Mouse (Mus musculus): ENCODE measurements around the gene Aamdc.

Aamdc gene

DNA sequence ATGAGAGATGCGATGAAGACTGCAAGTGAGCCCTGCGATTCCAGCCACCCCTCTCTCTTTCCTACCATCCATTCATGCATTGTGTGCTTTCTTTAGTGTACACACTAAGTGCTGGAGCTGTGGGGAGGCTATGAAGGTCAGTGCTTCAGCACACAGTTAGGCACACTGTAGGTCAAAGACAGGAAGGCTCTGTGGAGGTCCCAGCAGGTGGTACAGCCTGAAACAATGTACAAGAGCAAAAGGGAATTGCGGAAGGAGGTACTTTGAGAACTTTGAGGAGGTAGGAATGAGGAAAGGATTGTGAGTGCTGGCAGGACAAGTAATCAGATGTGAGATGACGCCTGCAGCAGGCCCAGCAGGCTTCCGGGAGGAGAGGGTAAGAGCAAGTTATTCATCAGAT, 43.8 kb downstream of the Aamdc start:
- ATAC-seq (ENCODE audit: insufficient number of reproducible peaks, low FRiP score, low TSS enrichment), result no peak

GRCm38 (mm10) chr7:97519935-97520334, 59.4 kb downstream of the Aamdc start:
- ATAC-seq (ENCODE audit: insufficient number of reproducible peaks, low FRiP score, low TSS enrichment), result no peak

DNA sequence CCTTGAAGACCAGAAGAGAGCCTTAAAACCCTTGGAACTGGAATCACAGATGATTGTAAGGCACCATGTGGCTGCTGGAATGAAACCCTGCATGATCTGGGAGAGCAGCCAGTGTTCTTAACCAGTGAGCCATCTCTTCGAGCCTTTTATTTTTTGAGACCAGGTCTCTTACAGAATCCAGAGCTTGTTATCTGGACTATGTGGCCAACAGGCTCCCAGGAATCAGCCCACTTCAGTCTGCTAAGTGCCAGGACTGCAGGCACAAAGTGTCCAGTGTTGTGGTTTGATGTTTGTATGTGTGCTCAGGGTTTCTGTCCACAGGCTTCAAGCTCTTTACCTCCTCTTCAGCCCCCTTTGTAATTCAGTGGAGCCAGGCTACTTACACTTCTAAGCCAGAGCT, 64.5 kb downstream of the Aamdc start:
- ATAC-seq (ENCODE audit: insufficient number of reproducible peaks, low FRiP score, low TSS enrichment), result peak; percentile 49; the same call in 1 of the 2 replicates

DNA sequence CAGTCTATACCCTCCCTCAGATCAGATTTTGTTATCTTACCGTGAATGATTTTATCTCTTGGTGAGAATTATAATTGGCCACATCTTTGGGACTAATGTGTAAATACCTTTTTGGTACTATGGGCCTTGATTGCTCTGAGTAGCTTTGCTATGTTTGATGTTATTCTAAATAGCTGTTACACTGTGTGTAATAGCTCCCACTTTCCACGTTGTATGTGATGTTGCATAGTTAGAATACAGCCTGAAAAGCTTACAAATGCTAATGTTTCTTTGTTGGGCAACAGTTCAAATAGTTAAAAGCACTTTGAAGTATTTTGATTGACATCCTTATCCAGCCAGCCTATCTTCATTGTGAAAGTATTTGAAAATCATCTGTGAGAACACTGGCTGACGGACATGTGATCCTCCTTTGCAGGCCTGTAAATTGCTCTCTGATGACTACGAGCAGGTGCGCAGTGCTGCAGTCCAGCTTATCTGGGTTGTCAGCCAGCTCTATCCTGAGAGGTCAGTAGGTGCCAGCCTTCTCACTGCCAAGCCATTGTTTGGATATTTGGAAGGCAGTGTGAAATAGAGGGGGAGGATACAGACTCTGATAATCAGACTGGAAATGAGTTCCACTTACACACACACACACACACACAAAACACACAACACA, 78.6 kb downstream of the Aamdc start:
- peak; percentile 98 for ATAC-seq (ENCODE audit: insufficient number of reproducible peaks, low FRiP score, low TSS enrichment)

Data from cerebellum, adult (tissue).